Mouse (Mus musculus) adrenal gland, adult 8-10 months (tissue): Measurements from ENCODE around the gene Prl2c1. TPM values are rescaled to one million over a fixed set of nuclear protein-coding genes. Genes with fewer than 3 reads are reported as not detected.
"Not testable (repeated sequence)": the region's sequence is repeated elsewhere in the genome, so short reads cannot be mapped to it uniquely, and the experiment has no call there.

Experiments
- DNase-seq: peaks from one replicate; pipeline ENCODE4 v3.0.0; 2022
- total RNA-seq, 4 experiments: library from RNA; stranded (reverse); gene quantifications; 2 replicates each; pipeline ENCODE4 v1.2.4; 2022

The Prl2c1 gene
- not detected for total RNA-seq

GRCm38 (mm10) chr13:27849042-27849441 lies at the start of gene Prl2c1:
TSS of gene Prl2c1 (plus strand) at chr13:27849342.
- DNase-seq = no peak

- DNase-seq = no peak
Measured at GRCm38 (mm10) chr13:27801354-27801753, 47.8 kb upstream of the Prl2c1 start, which contains the start of gene Prl2a1. TSS of gene Prl2a1 (plus strand) at chr13:27801654.

- no peak for DNase-seq
Measured at GRCm38 (mm10) chr13:27802765-27803164, 46.4 kb upstream of the Prl2c1 start.

- not testable (repeated sequence) for DNase-seq
Measured at GRCm38 (mm10) chr13:27904236-27904635, 55.1 kb downstream of the Prl2c1 start.

Other genes with a start within 250 kb of the Prl2c1 start
- gene Prl7b1, start 238.8 kb upstream of the Prl2c1 start, total RNA-seq = not detected
- not detected for gene Prl7a1, start 206.8 kb upstream of the Prl2c1 start, total RNA-seq
- not detected for gene Prl7a2, start 181.3 kb upstream of the Prl2c1 start, total RNA-seq
- not detected for gene Prl7d1, start 132.6 kb upstream of the Prl2c1 start, total RNA-seq
- not detected for gene Prl7c1, start 68.5 kb upstream of the Prl2c1 start, total RNA-seq
- not detected for gene Prl2a1, start 47.7 kb upstream of the Prl2c1 start, total RNA-seq
- not detected for gene Prl4a1, start 166.9 kb downstream of the Prl2c1 start, total RNA-seq